Mouse (Mus musculus) testis, adult 2 months (tissue): ENCODE measurements around the gene Duox2.

Experiments used
- CTCF ChIP-seq: fragments of 200-500 bp; IDR thresholded peaks from 2 replicates; pipeline ENCODE4 v1.5.1; 2012; ENCODE audit warnings: low read depth, mild to moderate bottlenecking, inconsistent platforms, low read length, moderate library complexity; ENCODE audit not compliant: control insufficient read depth, insufficient read depth, insufficient replicate concordance
- POLR2A ChIP-seq: fragments of 200-500 bp; IDR thresholded peaks from 2 replicates; pipeline ENCODE4 v1.6.1; 2012; ENCODE audit warnings: low read depth, mild to moderate bottlenecking, inconsistent platforms, low read length, moderate library complexity; ENCODE audit not compliant: control insufficient read depth

- TF ChIP-seq CTCF = no peak
- TF ChIP-seq POLR2A = no peak
Observed at GRCm38 (mm10) chr2:122311561-122311960, 13.3 kb upstream of the Duox2 start.
